Mouse (Mus musculus): Measurements from ENCODE around the gene Stxbp1.
A peak's percentile ranks its signal among the peaks of the same experiment; 100 is the strongest.

The Stxbp1 gene

DNA sequence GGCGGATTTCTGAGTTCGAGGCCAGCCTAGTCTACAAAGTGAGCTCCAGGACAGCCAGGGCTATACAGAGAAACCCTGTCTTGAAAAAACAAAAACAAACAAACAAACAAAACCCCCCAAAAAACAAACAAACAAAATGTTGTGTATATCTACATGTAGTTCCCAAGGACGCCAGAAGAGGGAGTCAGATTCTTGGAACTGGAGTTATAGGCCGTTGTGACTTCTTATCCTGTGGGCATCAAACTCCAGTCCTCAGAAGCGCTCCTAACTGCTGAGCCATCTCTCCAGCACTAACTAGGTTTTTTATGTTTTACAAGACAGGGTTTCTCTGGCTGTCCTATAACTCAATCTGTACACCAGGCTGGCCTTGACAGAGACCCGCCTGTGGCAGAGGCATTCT, 59.9 kb downstream of the Stxbp1 start:
- no peak for DNase-seq

GRCm38 (mm10) chr2:32784048-32784681, 62.9 kb downstream of the Stxbp1 start, which contains the start of gene Cfap157:
TSS of gene Cfap157 (minus strand) at chr2:32784428.
- DNase-seq = peak in 1 of 2 experiments; percentile 42

DNA sequence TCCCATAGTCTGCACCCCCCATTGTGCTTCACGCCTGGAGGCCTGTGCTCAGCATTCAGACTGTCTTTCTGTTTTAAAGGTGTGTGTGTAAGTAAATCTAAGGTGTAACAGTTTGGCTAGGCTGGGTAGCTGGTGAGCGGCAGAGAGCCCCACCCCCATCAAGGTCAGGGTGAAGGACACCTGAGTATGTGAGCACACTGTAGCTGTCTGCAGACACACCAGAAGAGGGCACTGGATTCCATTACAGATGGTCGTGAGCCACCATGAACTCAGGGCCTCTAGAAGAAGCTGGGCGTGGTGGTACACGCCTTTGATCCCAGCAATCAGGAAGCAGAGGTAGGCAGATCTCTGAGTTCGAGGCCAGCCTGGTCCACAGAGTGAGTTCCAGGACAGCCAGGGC, 65.3 kb downstream of the Stxbp1 start:
- no peak for DNase-seq

- no peak for DNase-seq
Observed at GRCm38 (mm10) chr2:32779714-32780113, 67.3 kb downstream of the Stxbp1 start.

DNA sequence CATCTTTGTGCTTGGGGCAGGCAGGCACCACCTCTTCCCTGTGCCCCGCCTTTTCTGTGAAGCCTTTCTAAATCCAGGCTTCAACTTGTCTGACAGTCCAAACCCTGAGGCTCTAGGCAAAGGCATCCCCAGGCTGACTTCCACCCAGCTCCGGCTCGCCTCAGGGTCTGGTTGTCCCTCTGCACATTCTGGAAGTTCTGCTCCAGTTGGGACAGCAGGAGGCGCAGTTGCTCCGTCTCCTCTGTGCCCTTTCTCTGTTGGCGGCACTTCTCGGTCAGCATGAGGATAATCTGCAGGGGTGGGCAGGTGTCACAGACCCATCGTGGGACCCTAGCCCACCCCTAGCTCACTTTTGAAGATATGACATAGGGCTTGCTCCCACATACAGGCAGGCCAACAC, 67.9 kb downstream of the Stxbp1 start:
- DNase-seq = peak; percentile 84 to 88

- DNase-seq = no peak
Observed at GRCm38 (mm10) chr2:32778081-32778480, 69.0 kb downstream of the Stxbp1 start.

- no peak for DNase-seq
Observed at GRCm38 (mm10) chr2:32776192-32776591, 70.9 kb downstream of the Stxbp1 start.

DNA sequence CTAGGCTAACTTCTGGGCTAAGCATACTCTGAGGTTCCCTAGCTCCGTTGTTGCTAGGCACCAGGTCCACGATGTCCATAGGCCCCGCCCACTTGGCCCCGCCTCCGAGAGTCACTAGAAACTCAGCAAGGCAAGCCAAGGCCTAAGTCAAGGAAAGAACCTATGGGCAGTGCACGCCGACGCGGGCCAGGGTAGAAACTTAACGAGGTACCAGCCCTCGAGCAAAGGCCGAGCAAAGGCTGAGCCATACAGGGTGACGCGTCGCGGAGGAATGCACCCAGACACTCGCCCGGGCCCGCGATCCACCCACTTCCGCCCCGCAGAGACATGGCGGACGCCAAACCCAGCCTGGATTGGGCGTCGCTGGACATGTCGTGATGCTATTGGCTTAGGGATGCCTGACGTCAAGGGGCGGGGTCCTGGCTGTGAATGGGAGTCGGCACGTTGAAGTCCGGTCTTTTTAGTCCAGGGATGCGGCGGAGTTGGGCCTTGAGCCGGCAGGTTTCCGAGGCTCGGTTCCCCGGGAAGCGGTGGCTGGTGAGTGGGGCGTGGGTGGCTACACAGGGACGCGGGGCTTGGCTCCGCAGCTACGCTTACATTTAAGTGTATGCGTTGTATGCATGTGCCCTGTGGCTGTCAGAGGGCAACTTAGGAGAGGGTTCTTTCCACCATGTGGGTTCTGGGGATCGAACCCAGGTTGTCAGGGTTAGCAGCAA, 71.5 kb downstream of the Stxbp1 start, which contains the start of the genes Ttc16 and Ptrh1:
TSS of gene Ttc16 (minus strand) at position 275 of the 716 bp plus-strand sequence.
TSS of gene Ptrh1 (plus strand) at position 428 of the 716 bp plus-strand sequence.
- DNase-seq = peak; percentile 99

- no peak for DNase-seq
Observed at GRCm38 (mm10) chr2:32772626-32773279, 74.3 kb downstream of the Stxbp1 start.

- DNase-seq = peak in 1 of 2 experiments; percentile 54
Observed at GRCm38 (mm10) chr2:32771886-32772285, 75.2 kb downstream of the Stxbp1 start.

- DNase-seq = no peak
Observed at GRCm38 (mm10) chr2:32769327-32770085, 77.5 kb downstream of the Stxbp1 start.

GRCm38 (mm10) chr2:32768661-32769285, 78.3 kb downstream of the Stxbp1 start:
- DNase-seq = peak; percentile 66 to 71

- peak in 1 of 2 experiments; percentile 42 for DNase-seq
Observed at GRCm38 (mm10) chr2:32767241-32767640, 79.8 kb downstream of the Stxbp1 start.

DNA sequence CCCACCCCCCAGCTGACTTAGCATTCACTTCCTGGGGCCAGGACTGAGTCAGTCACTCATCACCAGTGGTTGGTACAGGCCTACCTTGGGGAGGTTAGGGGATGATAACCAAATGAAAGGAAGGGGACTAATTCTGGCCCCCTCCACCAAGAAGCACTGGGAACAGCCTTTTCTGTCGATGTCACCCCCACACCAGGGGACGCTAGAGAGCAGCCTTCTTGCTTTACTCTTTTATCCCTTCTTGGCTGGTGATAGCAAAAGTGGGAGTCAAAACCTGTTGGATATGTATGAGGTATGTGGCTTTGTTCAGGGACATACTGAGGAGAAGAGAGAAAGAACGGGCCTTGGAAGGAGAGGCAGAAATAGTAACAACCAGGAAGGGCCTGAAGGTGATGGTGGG, 83.7 kb downstream of the Stxbp1 start:
- DNase-seq = no peak

- DNase-seq = no peak
Observed at GRCm38 (mm10) chr2:32761859-32762258, 85.2 kb downstream of the Stxbp1 start.

- no peak for DNase-seq
Observed at GRCm38 (mm10) chr2:32761361-32761760, 85.7 kb downstream of the Stxbp1 start.

GRCm38 (mm10) chr2:32759001-32759400, 88.0 kb downstream of the Stxbp1 start:
- DNase-seq = no peak

- DNase-seq = peak in 1 of 2 experiments; percentile 37
Observed at GRCm38 (mm10) chr2:32758503-32758902, 88.5 kb downstream of the Stxbp1 start.

GRCm38 (mm10) chr2:32757056-32757845, 89.8 kb downstream of the Stxbp1 start, which contains the start of gene Tor2a:
TSS of gene Tor2a (plus strand) at chr2:32757234.
- DNase-seq = peak; percentile 98

DNA sequence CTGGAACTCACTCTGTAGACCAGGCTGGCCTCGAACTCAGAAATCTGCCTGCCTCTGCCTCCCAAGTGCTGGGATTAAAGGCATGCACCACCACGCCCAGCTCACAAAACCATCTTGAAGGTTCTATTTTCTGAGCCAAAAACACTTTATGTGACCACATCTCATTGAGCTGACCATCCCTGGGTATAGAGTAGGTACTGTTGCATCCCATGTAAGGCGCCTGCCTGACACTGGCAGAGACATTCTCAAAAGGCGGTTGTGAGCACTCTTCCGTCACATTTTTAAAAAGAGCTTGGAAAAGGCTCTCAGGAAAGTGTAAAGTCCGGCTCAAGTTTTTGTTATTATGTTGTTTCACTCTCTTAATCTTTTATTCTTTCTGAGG, 90.4 kb downstream of the Stxbp1 start:
- no peak for DNase-seq

DNA sequence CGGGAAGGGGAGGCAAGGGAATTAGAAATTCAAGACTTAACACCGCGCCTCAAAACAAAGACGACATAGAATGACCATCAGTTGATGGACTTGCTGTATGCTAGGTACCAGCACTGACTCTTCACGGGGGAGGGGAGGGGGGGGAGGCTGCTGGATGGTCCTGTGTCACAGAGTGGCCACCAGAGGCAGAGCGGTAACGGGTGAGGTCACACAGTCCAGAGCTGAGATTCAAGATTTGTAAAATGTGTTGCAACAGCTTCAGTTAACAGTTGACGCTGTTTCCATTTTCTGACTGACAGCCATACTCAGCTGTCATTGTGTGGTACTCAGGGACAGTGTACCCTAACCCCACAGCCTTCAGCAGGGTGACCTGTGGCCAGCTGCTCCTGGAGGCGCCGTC, 94.9 kb downstream of the Stxbp1 start:
- DNase-seq = peak in 1 of 2 experiments; percentile 52

All from kidney, postnatal 4 days (tissue).